Mouse (Mus musculus): ENCODE measurements at regions not wholly inside any gene's neighbourhood (a gene's known extent, or its start where the extent isn't known, plus 50 kb on each side); places are given as distances from the start of the nearest gene placed in this dataset.

GRCm38 (mm10) chr8:6227901-6228300, 1122.8 kb upstream of the Slc10a2 start:
- DNase-seq (ENCODE audit: inconsistent ontology term), result no peak

- no peak for DNase-seq (ENCODE audit: inconsistent ontology term)
Observed at GRCm38 (mm10) chr8:6225194-6225593, 1120.0 kb upstream of the Slc10a2 start.

GRCm38 (mm10) chr8:6207617-6208349, 1102.6 kb upstream of the Slc10a2 start:
- peak; percentile 49 for DNase-seq (ENCODE audit: inconsistent ontology term)

- peak; percentile 47 for DNase-seq (ENCODE audit: inconsistent ontology term)
Observed at GRCm38 (mm10) chr8:6204051-6204745, 1099.0 kb upstream of the Slc10a2 start.

- no peak for DNase-seq (ENCODE audit: inconsistent ontology term)
Observed at GRCm38 (mm10) chr8:6191431-6191830, 1086.3 kb upstream of the Slc10a2 start.

- DNase-seq (ENCODE audit: inconsistent ontology term), result peak; percentile 42
Observed at GRCm38 (mm10) chr8:6188422-6188821, 1083.3 kb upstream of the Slc10a2 start.

GRCm38 (mm10) chr8:6186561-6186960, 1081.4 kb upstream of the Slc10a2 start:
- peak; percentile 85 for DNase-seq (ENCODE audit: inconsistent ontology term)

- no peak for DNase-seq (ENCODE audit: inconsistent ontology term)
Observed at GRCm38 (mm10) chr8:6179602-6180001, 1074.5 kb upstream of the Slc10a2 start.

- DNase-seq (ENCODE audit: inconsistent ontology term), result no peak
Observed at GRCm38 (mm10) chr8:6166433-6166832, 1061.3 kb upstream of the Slc10a2 start.

- no peak for DNase-seq (ENCODE audit: inconsistent ontology term)
Observed at GRCm38 (mm10) chr8:6165230-6165629, 1060.1 kb upstream of the Slc10a2 start.

GRCm38 (mm10) chr8:6164758-6165157, 1059.6 kb upstream of the Slc10a2 start:
- DNase-seq (ENCODE audit: inconsistent ontology term), result peak; percentile 62

GRCm38 (mm10) chr8:6144588-6144987, 1039.4 kb upstream of the Slc10a2 start:
- DNase-seq (ENCODE audit: inconsistent ontology term), result no peak

GRCm38 (mm10) chr8:6140090-6140489, 1034.9 kb upstream of the Slc10a2 start:
- DNase-seq (ENCODE audit: inconsistent ontology term), result no peak

- DNase-seq (ENCODE audit: inconsistent ontology term), result no peak
Observed at GRCm38 (mm10) chr8:6139171-6139570, 1034.0 kb upstream of the Slc10a2 start.

GRCm38 (mm10) chr8:6132243-6132751, 1027.1 kb upstream of the Slc10a2 start:
- peak; percentile 98 for DNase-seq (ENCODE audit: inconsistent ontology term)

- peak; percentile 31 for DNase-seq (ENCODE audit: inconsistent ontology term)
Observed at GRCm38 (mm10) chr8:6125265-6125664, 1020.1 kb upstream of the Slc10a2 start.

GRCm38 (mm10) chr8:6119506-6119905, 1014.4 kb upstream of the Slc10a2 start:
- DNase-seq (ENCODE audit: inconsistent ontology term), result peak; percentile 76

- no peak for DNase-seq (ENCODE audit: inconsistent ontology term)
Observed at GRCm38 (mm10) chr8:6111351-6111750, 1006.2 kb upstream of the Slc10a2 start.

GRCm38 (mm10) chr8:6090028-6090427, 984.9 kb upstream of the Slc10a2 start:
- DNase-seq (ENCODE audit: inconsistent ontology term), result no peak

- peak; percentile 94 for DNase-seq (ENCODE audit: inconsistent ontology term)
Observed at GRCm38 (mm10) chr8:6043939-6044577, 938.9 kb upstream of the Slc10a2 start.

- no peak for DNase-seq (ENCODE audit: inconsistent ontology term)
Observed at GRCm38 (mm10) chr8:6012206-6012605, 907.1 kb upstream of the Slc10a2 start.

- DNase-seq (ENCODE audit: inconsistent ontology term), result no peak
Observed at GRCm38 (mm10) chr8:6011182-6011581, 906.0 kb upstream of the Slc10a2 start.

Measured in Muller cell, postnatal 12 days (primary cell).